Mouse (Mus musculus) bone marrow macrophage, adult 2 months (primary cell): ENCODE measurements around the gene Akt1.

Source experiments
- CTCF ChIP-seq: IDR thresholded peaks from 2 replicates; pipeline ENCODE4 v1.5.1; 2012; ENCODE audit warnings: low read depth, mild to moderate bottlenecking, low read length, moderate library complexity
- POLR2A ChIP-seq: IDR thresholded peaks from 2 replicates; pipeline ENCODE4 v1.6.1; 2012; ENCODE audit warnings: mild to moderate bottlenecking, low read depth, low read length, borderline replicate concordance

- TF ChIP-seq POLR2A (no peak), CTCF (no peak)
Observed at GRCm38 (mm10) chr12:112658619-112659018, 16.1 kb downstream of the Akt1 start.
